Mouse (Mus musculus): ENCODE results near the gene Tmprss2. TPM values are rescaled to one million over a fixed set of nuclear protein-coding genes. Genes with fewer than 3 reads are reported as not detected.
A peak's percentile ranks its signal among the peaks of the same experiment; 100 is the strongest.

Gene Tmprss2
- total RNA-seq, 2 experiments from 2014 or later, result not detected

DNA sequence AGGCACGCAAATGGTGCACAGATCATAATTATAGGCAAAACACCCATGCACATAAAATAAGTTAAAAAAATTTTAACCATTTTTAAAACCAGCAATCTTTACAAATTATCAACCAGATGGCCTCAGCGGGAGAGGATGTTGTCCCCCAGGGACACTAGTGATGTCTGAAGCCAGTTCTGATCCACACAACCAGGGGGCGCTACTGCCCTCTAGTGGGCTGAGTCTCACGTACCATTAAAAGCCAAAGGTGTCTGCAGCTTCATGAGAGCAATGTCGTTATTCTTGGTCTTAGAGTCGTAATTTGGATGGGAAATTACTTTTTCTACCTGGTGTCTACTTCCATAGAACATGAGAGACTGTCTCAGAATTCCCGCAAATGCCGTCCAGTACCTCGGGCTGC is 42.3 kb downstream of the Tmprss2 start:
- intact Hi-C loops (cut with DNase I), result loop anchor here (2.0 kb wide), 2 partner anchors 126 to 256 kb away; no protein-coding TSS in a partner anchor
- no peak overlapping the region for H3K27ac ChIP-seq
- DNase-seq (ENCODE audit: extremely low spot score in 1 of 2, low spot score in 2 of 2), result peak; percentile 28 to 63
- TF ChIP-seq CTCF (IDR thresholded peaks at IDR 0.05), result peak; percentile 74
- H3K4me3 ChIP-seq, result no peak overlapping the region

DNA sequence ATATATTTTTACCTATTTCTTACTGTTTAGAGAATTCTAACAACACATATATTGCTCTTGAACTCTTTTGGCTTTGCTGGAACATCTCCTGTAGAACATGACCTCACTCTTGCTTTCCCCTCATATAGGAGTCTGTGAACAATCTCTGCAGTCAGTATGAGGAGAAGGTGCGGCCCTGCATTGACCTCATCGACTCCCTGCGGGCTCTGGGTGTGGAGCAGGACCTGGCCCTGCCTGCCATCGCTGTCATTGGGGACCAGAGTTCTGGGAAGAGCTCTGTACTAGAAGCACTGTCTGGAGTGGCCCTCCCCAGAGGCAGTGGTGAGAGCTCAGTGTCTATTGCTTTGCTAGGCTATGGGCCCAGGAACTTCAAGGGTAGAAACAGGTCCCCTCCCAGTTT is 66.7 kb downstream of the Tmprss2 start:
- no peak for DNase-seq (ENCODE audit: extremely low spot score in 1 of 2, low spot score in 2 of 2)
- Histone ChIP-seq H3K4me3 (no peak overlapping the region), H3K27ac (no peak overlapping the region)
- intact Hi-C loops (cut with DNase I), result no loop called here
- TF ChIP-seq CTCF (IDR thresholded peaks at IDR 0.05), result no peak

DNA sequence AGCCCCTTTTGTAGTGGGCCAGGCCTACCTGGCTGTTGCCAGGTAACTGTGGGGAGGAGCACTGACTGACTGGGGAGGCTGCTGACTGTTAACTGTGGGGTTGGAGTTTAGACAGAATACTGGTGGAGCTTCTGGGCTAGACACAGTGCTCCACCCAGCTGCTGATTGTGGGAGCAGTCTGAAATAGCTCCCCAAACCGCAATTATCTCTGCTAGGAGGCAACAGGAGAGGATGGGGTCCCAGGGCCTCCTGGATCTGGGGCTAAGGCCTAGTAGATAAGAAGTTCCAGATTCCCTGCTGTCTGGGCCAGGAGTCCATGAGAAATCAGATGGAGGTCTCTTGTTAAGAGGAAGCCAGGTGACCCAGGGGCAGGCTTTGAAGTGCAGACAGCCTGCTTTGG is 74.1 kb downstream of the Tmprss2 start:
- DNase-seq (ENCODE audit: extremely low spot score in 1 of 2, low spot score in 2 of 2), result no peak
- TF ChIP-seq CTCF (IDR thresholded peaks at IDR 0.05), result no peak; the same call in 1 of the 2 replicates
- intact Hi-C loops (cut with DNase I), result no loop called here
- H3K27ac ChIP-seq, result no peak overlapping the region
- H3K4me3 ChIP-seq, result no peak overlapping the region

DNA sequence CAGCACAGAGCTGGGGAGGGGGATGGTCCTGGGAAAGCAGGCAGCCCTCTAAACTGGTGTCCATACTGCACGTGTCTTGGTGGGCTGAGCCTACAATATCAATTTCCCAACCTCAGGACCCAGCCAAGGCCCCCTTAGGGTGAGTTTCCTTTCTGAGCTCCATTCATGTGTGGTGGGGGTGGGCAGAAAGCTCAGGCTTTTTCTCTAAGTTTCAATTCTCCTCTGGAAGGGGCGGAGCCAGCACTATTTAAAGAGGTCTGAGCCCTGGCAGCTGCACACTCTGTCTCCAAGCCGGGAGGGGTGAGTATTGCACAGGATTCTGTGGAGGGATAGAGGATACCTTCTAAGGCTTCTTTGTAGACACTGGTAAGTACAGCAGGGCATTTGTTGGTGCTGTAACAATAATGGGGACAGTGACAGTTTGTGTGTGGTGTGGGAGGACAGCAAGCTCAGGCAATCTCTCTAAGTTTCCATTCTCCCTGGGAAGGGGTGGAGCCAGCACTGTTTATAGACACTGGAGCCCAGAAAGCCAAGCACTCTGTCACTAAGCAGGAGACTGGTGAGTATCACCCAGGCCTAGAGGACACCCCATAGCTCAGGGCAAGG is 75.1 kb downstream of the Tmprss2 start:
- Histone ChIP-seq H3K27ac (peak overlapping the region; percentile 87), H3K4me3 (peak overlapping the region; percentile 31)
- no peak for TF ChIP-seq CTCF (IDR thresholded peaks at IDR 0.05)
- peak; percentile 22 to 43 for DNase-seq (ENCODE audit: extremely low spot score in 1 of 2, low spot score in 2 of 2)
- intact Hi-C loops (cut with DNase I), result no loop called here

DNA sequence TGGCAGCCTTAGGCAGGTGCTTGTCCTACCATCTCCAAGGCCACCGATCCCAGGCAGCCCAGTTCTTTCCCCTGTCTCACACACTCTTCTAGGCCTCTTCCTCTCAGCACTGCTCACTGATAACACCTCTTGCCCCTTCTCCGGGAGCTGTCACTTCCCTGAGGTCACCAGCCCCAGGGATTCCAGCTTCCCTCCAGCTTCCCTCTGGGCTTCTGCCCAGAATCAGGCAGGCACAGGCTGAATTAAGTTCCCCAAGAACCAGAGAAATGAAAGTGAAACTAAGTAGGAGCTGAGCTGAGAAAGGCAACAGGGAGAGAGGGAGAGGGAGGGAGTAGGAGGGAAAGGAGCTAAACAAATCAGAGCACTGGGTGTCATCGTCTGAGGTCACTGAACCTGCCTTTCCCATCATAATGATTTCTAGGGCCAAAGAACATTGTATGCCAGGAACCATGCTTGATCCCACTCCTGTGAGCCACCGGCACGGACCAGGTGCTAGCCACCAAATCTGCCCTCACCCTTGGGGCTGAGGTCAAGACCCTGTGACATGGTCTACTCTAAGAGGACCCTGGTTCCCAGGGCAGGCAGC is 76.0 kb downstream of the Tmprss2 start:
- intact Hi-C loops (cut with DNase I), result no loop called here
- Histone ChIP-seq H3K27ac (peak overlapping the region; percentile 87), H3K4me3 (peak overlapping the region; percentile 37)
- no peak for TF ChIP-seq CTCF (IDR thresholded peaks at IDR 0.05)
- peak; percentile 34 to 35 for DNase-seq (ENCODE audit: extremely low spot score in 1 of 2, low spot score in 2 of 2)

DNA sequence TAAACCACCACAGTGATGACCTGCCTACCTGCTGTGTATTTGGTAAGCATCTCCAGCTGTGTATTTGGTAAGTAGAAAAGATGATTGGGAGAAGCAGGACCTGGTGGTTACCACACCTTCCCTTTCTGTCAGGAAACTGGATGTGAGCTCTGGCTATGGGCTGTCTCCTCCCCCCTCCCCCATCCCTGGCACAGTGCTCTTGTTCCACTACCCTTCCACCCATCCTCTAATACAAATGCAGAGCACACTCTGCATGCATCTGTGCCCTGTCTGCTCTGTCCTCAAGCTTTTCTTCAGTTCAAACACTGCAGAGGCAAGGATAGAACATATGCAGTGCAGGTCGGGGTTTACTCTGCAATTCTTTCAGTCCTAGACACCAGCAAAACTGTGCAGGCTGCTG is 76.5 kb downstream of the Tmprss2 start:
- Histone ChIP-seq H3K27ac (peak overlapping the region; percentile 87), H3K4me3 (peak overlapping the region; percentile 37)
- intact Hi-C loops (cut with DNase I), result no loop called here
- no peak for DNase-seq (ENCODE audit: extremely low spot score in 1 of 2, low spot score in 2 of 2)
- no peak for TF ChIP-seq CTCF (IDR thresholded peaks at IDR 0.05)

DNA sequence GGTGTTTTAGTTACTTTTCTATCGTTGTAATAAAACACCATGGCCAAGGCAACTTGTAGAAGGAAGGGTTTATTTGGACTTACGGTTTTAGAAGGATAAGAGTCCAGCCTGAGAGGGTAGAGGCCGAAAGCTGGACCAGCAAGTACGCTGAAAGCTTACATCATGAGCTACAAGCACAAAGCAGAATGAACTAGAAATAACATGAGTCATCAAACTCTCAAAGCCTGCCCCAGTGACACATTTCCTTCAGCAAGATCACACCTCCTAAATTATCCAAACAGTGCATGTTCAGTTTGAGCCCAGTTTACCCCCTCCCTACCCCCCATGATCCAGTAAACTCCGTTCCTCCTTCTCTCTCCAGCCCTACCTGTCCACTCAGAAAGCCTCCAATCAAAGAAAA is 77.2 kb downstream of the Tmprss2 start:
- intact Hi-C loops (cut with DNase I), result no loop called here
- DNase-seq (ENCODE audit: extremely low spot score in 1 of 2, low spot score in 2 of 2), result no peak
- Histone ChIP-seq H3K4me3 (no peak overlapping the region), H3K27ac (no peak overlapping the region)
- no peak for TF ChIP-seq CTCF (IDR thresholded peaks at IDR 0.05)

DNA sequence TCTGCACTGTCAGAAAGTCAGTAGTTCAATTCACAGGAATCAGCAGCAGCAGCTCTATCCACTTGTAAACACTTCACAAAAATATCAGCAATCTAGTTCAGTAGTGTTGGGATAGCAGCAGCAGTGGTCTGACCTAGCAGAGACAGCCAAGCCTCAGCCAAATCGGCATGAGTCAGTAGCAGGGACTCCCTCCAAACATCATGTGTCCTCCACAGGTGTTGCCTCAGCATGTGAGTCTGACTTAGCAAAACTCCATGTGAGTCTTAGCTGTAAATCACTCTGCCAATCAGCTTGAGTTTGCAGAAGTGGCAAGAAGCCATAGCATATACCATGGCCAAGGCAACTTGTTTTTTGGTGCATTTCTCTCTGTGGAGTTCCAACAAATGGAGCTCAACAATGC is 77.9 kb downstream of the Tmprss2 start:
- DNase-seq (ENCODE audit: extremely low spot score in 1 of 2, low spot score in 2 of 2), result no peak
- H3K27ac ChIP-seq, result no peak overlapping the region
- H3K4me3 ChIP-seq, result no peak overlapping the region
- intact Hi-C loops (cut with DNase I), result no loop called here
- no peak for TF ChIP-seq CTCF (IDR thresholded peaks at IDR 0.05)

DNA sequence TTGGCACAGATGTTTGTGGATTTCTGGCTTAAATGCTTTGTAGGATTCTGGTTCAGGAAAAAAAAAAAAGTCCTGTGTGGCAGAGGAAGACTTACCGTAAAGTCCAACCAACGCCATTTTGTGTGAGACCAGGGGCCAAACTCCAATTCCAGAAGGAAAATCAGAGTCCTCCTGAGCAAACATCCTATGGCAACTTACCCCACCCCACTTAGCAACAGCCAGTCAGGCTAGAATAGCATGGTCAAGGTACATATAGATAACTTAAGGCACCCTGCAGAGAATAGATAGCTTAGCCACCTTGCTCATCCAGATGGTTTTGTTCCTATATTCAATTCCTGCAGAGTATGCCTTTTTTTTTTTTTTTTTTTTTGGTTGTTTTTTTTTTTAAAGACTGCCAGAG is 81.8 kb downstream of the Tmprss2 start:
- intact Hi-C loops (cut with DNase I), result no loop called here
- no peak for TF ChIP-seq CTCF (IDR thresholded peaks at IDR 0.05)
- no peak for DNase-seq (ENCODE audit: extremely low spot score in 1 of 2, low spot score in 2 of 2)
- Histone ChIP-seq H3K4me3 (no peak overlapping the region), H3K27ac (no peak overlapping the region)

DNA sequence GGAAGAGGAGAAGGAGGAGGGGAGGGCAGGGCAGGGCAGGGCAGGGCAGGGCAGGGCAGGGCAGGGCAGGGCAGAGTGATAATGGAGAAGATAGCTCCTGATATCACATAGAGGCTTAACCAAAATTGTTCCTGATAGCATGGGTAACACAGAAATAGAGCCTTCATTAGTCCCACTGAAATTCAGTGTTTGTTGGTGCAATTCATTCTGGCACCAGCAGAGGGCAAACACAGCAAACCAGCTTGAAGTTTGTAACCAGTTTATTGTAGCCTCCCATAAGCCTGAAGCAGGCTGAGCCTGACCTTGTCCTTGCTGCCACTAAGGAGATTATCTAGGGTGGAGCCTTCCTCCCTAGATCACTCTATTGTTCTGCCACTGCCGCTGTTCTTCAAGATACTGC is 88.0 kb downstream of the Tmprss2 start:
- intact Hi-C loops (cut with DNase I), result loop anchor here (5.0 kb wide), 2 partner anchors 69 to 259 kb away; no protein-coding TSS in a partner anchor
- H3K4me3 ChIP-seq, result no peak overlapping the region
- peak; percentile 27 to 43 for DNase-seq (ENCODE audit: extremely low spot score in 1 of 2, low spot score in 2 of 2)
- H3K27ac ChIP-seq, result no peak overlapping the region
- peak; percentile 68 for TF ChIP-seq CTCF (IDR thresholded peaks at IDR 0.05)

DNA sequence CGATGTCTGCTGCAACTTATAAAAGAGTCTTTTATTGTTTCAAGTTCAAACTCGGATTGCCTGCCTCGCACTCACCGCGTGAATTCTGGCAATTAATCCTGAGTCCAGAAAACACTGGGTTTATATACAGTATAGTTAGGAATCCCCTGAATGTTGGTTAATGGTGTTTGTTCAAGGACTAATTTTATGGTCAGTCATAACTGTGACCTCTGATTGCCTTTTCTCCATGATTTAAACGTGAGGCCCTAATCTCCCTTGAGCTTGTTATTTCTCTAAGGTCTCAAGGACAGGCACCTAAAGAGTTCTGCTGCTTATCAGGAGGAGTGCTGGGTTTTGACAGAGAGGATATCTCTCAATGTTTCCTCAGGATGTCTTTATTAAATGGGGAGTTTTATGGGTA is 89.0 kb downstream of the Tmprss2 start:
- Histone ChIP-seq H3K4me3 (no peak overlapping the region), H3K27ac (no peak overlapping the region)
- TF ChIP-seq CTCF (IDR thresholded peaks at IDR 0.05), result no peak
- DNase-seq (ENCODE audit: extremely low spot score in 1 of 2, low spot score in 2 of 2), result no peak
- intact Hi-C loops (cut with DNase I), result loop anchor here (5.0 kb wide), 2 partner anchors 70 to 260 kb away; no protein-coding TSS in a partner anchor

DNA sequence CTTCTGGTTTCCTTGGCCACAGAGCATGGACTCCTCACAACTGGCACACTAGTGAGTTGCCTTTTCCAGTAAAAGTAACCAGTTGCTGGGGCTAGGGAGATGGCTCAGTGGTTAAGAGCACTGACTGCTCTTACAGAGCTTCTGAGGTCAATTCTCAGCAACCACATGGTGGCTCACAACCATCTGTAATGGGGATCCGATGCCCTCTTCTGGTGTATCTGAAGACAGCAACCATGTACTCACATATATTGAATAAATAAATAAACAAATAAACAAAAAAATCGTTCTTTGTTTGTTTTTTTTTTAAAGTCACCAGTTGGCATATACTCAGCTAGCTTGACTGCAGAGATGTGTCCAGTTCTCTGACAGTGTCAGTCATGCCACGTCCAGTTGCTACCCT is 94.7 kb downstream of the Tmprss2 start:
- TF ChIP-seq CTCF (IDR thresholded peaks at IDR 0.05), result no peak; the same call in 1 of the 2 replicates
- intact Hi-C loops (cut with DNase I), result no loop called here
- no peak for DNase-seq (ENCODE audit: extremely low spot score in 1 of 2, low spot score in 2 of 2)
- H3K27ac ChIP-seq, result no peak overlapping the region
- H3K4me3 ChIP-seq, result no peak overlapping the region

Other genes with a start within 250 kb of the Tmprss2 start
- gene Mx1, start 148.3 kb downstream of the Tmprss2 start, total RNA-seq (2021), result under 1 TPM; 0.36 to 0.70 TPM
- not detected for gene Fam3b, start 96.4 kb downstream of the Tmprss2 start, total RNA-seq (2021)
- gene Ripk4, start 152.6 kb upstream of the Tmprss2 start, total RNA-seq (2021), result under 1 TPM; 0.16 to 0.47 TPM
- 10 to 100 TPM; 22.1 to 25.6 TPM for gene Prdm15, start 240.7 kb upstream of the Tmprss2 start, total RNA-seq (2021)

Measured in left cerebral cortex, adult 2 months (tissue).